Mouse (Mus musculus) mesoderm, embryonic 11.5 days (tissue): ENCODE results near the gene Sspo.

ENCODE experiments used
- DNase-seq: peaks from one replicate; pipeline ENCODE4 v3.0.0-alpha.2; 2012; ENCODE audit warnings: low read depth, low spot score

Sspo gene

GRCm38 (mm10) chr6:48539860-48540259, 91.8 kb downstream of the Sspo start:
- no peak for DNase-seq

DNA sequence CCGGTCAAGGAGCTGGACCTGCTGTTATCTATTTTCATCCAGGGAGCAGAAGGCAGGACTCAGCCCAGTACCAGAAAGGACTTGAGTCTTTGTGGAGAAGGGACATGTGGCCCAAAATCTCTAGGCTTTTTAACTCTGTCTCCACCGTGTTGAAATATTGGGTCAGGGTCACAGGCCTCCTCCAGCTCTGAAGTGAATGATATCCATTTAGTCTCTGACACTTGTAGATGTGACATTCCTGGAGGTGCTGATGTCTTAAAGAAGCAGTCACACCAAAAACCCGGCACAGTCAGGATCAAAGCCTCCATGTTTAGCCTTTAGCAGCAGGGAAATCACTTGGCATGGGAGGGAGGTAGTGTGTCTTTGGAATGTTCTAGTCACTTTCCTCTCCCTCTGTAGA, 92.7 kb downstream of the Sspo start:
- no peak for DNase-seq

DNA sequence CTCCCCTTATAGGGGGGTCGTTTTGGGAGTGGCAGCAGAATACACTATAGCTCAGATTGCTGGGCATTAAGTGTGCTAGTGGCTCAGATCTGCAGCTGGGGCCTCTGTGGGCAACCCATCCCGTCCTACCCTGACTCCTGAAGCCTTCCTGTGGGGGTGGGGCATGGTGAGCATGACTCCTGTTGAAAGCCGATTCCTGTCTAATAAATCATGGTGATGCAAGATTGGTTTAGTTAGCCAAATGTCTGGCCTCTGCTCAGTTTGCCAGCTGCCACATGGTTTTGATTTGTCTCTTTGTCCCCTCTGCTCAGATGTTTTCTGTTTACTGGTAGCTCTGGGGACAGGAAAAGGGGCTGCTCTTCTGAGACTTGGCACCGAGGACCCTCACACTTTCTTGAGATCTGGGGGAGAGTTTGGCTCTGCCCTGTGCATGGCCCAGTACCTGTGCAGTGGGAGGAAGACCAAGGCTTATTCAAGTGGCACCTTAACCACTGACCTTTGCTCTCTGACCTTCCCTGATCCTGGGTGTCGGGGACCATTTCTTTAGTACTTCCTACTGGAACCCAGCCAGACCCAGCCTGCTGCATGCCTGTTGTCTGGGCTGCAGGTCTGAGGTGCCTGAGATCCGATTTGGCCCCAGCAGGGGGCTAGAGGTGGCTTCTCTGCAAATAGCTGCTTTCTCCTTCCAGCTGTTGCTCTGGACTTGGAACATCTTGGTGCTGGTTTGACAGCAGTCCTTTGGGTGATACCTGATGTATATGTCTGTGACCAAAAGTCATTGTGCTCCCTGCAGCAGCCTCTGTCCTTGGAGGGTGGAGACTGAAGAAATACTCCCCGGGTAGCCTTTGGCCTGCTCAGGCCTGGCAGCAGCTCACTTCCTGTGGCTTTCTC, 93.8 kb downstream of the Sspo start:
- peak; percentile 81 for DNase-seq

- DNase-seq, result no peak
These were observed 94.6 kb downstream of the Sspo start for GRCm38 (mm10) chr6:48542631-48543030.

GRCm38 (mm10) chr6:48545251-48545650, 97.2 kb downstream of the Sspo start:
- no peak for DNase-seq

- no peak for DNase-seq
These were observed 98.2 kb downstream of the Sspo start for GRCm38 (mm10) chr6:48546271-48546670.

- no peak for DNase-seq
These were observed 98.8 kb downstream of the Sspo start for GRCm38 (mm10) chr6:48546858-48547257.

- no peak for DNase-seq
These were observed 100.3 kb downstream of the Sspo start for GRCm38 (mm10) chr6:48548314-48548713.
